Mouse (Mus musculus) ES-Bruce4 (cell line): ENCODE data around the gene Tmem126b. TPM values are rescaled to one million over a fixed set of nuclear protein-coding genes. Genes with fewer than 3 reads are reported as not detected.

Experiments
- H3K27ac ChIP-seq: 2 replicates; pipeline ENCODE4 v1.5.1; 2012; ENCODE audit warnings: low read length, inconsistent platforms; ENCODE audit not compliant: insufficient read depth
- H3K27me3 ChIP-seq: 2 replicates; pipeline ENCODE4 v1.6.1; 2012; ENCODE audit warnings: mild to moderate bottlenecking, low read length, inconsistent platforms; ENCODE audit not compliant: control insufficient read depth, poor library complexity, insufficient read depth, severe bottlenecking
- H3K36me3 ChIP-seq: 2 replicates; pipeline ENCODE4 v1.6.1; 2012; ENCODE audit warnings: inconsistent platforms, mild to moderate bottlenecking, low read length, moderate library complexity; ENCODE audit not compliant: control insufficient read depth, poor library complexity, insufficient read depth, severe bottlenecking
- H3K4me1 ChIP-seq: one replicate; pipeline ENCODE4 v1.8.1; 2011; ENCODE audit warnings: low read length; ENCODE audit not compliant: control insufficient read depth, insufficient read depth
- H3K4me3 ChIP-seq: 2 replicates; pipeline ENCODE4 v1.5.1; 2011; ENCODE audit warnings: low read depth, mild to moderate bottlenecking, low read length
- H3K9ac ChIP-seq: 2 replicates; pipeline ENCODE4 v1.6.1; 2012; ENCODE audit warnings: low read depth, mild to moderate bottlenecking, inconsistent platforms; ENCODE audit not compliant: poor library complexity, severe bottlenecking
- H3K9me3 ChIP-seq: replicated peaks from 2 replicates; pipeline ENCODE4 v1.6.1; 2012; ENCODE audit warnings: mild to moderate bottlenecking, low read length, inconsistent platforms; ENCODE audit not compliant: control insufficient read depth, poor library complexity, insufficient read depth, severe bottlenecking
- CTCF ChIP-seq: IDR thresholded peaks from one replicate; pipeline ENCODE4 v1.8.1; 2011; ENCODE audit warnings: low read depth, low read length
- EP300 ChIP-seq: IDR thresholded peaks from 2 replicates; pipeline ENCODE4 v1.6.1; 2011; ENCODE audit warnings: low read depth, low read length; ENCODE audit not compliant: insufficient read depth
- POLR2A ChIP-seq: IDR thresholded peaks from one replicate; pipeline ENCODE4 v1.8.1; 2011; ENCODE audit warnings: low read length; ENCODE audit not compliant: insufficient read depth
- polyA plus RNA-seq: library from polyadenylated mRNA; stranded (reverse); fragments of >200 nt; gene quantifications from 2 replicates; pipeline ENCODE4 v1.2.4, GENCODE M21; 2011; ENCODE audit warnings: low read depth; ENCODE audit not compliant: missing spikeins, insufficient read depth, insufficient read length

Tmem126b gene
- polyA plus RNA-seq, 1 experiment = 15.1 TPM

DNA sequence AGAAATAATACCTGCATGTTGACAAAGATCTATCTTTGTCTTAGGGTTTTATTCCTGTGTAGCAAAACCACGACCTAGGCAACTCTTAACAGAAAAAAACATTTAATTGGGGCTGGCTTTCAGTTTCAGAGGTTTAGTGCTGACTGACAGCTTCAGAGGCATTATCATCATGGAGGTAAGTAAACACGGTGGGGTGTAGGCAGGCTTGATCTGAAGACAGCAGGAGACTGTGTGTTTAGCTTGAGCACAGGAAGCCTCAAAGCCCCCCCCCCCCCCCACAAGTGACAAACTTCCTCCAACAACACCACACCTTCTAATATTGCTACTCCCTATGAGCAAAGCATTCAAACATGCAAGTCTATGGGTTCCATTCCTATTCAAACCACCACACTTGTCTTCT is 2.3 kb downstream of the Tmem126b start:
- no peaks in the 10 kb centered on the region for H3K4me1 ChIP-seq
- H3K9ac ChIP-seq = no peak overlapping the region
- H3K9me3 ChIP-seq = no peaks in the 10 kb centered on the region
- no peak for TF ChIP-seq CTCF
- no peak for TF ChIP-seq EP300
- TF ChIP-seq POLR2A = no peak
- H3K27me3 ChIP-seq = 0 out of 2 replicates have a peak, but pooled peaks cover 1% of the 10 kb centered on the region
- no peak overlapping the region for H3K27ac ChIP-seq
- H3K4me3 ChIP-seq = no peak overlapping the region
- peaks cover 2% of the 10 kb centered on the region; the same call in 1 of the 2 replicates for H3K36me3 ChIP-seq

DNA sequence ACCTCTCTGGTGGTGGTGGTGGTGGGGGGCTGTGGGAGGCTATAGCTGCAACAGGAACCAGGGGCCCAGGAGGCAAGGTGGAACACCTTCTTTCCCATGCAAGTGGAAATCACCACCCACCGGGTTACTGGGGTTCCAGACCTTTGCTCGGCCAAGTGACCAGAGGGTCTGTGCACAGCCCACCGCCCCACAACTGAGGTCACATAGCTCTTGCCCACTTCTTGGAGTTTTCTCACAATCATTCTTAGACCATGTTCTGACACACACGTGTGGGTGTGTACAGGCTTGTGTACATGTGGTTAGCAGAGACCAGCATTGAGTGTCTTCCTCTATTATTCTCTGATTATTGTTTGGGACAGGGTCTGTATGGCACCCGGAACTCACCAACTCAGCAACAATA is 14.4 kb downstream of the Tmem126b start:
- H3K36me3 ChIP-seq = no peaks in the 10 kb centered on the region
- H3K27ac ChIP-seq = no peak overlapping the region
- H3K4me3 ChIP-seq = no peak overlapping the region
- H3K27me3 ChIP-seq = no peaks in the 10 kb centered on the region
- TF ChIP-seq EP300 (no peak), CTCF (no peak), POLR2A (no peak)
- H3K4me1 ChIP-seq = no peaks in the 10 kb centered on the region
- H3K9me3 ChIP-seq = no peaks in the 10 kb centered on the region
- no peak overlapping the region for H3K9ac ChIP-seq

DNA sequence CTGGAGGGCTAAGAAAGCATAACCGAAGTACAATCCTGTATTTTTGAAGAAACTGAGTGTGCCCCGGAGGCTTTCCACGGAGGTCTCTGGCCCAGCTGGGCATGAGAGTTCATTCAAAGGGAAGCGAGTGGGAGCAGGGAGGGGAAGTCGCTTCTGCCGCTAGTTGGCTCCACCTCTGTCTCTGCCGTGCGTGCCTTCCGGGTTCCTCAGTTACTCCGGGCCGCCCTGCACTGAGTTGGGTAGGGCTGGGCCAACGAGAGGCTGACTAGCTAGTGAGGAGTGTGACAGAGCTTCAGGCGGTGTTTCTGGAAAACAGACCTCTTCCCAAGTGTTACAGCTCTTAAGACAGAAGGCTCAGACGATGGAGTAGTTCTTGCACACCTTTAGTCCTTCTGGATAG is 14.9 kb downstream of the Tmem126b start:
- no peak overlapping the region for H3K27ac ChIP-seq
- H3K9me3 ChIP-seq = no peaks in the 10 kb centered on the region
- no peaks in the 10 kb centered on the region for H3K4me1 ChIP-seq
- H3K9ac ChIP-seq = no peak overlapping the region
- TF ChIP-seq EP300 = no peak
- TF ChIP-seq CTCF = peak; percentile 48
- TF ChIP-seq POLR2A = no peak
- H3K27me3 ChIP-seq = no peaks in the 10 kb centered on the region
- no peak overlapping the region for H3K4me3 ChIP-seq
- no peaks in the 10 kb centered on the region for H3K36me3 ChIP-seq

DNA sequence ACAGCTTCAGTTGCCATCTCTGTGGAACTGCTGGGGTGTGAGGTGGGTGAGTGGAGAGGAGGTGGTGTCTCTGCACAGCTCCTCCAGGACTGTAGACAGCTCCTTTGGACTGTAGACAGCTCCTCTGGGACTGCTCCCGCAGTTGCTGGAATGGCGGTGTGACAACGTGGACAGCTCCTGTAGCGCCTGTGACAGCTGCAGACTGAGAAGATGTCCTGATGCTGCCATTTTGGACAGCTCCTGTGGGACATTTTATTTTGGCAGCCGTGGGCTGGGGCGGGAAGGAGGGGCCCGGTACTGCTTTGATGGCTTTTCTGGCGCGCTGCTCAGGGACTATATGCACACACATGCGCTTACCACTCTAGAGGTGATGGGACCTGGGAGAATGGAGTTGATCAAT is 15.5 kb downstream of the Tmem126b start:
- TF ChIP-seq EP300 (no peak), CTCF (no peak), POLR2A (no peak)

DNA sequence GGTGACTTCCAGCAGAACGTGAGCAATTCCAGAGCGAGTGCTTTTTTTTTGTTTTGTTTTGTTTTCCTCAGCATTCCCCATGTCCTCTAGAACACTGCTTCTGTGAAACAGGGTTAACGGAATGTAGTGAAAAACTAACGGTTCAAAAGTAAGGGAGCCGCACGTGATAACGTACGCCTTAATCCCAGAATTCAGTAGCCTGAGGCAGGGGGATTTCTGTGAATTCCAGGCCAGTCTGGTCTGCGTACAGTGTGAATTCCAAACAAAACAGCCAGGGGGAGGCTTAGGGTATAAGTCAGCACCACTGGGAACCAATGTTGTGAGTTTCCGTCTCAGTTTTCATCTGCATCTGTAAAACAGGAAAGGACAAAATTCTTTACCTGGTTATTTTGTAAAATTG is 18.3 kb downstream of the Tmem126b start:
- Histone ChIP-seq H3K4me3 (peak overlapping the region; percentile 72), H3K36me3 (peaks cover 6% of the 10 kb centered on the region), H3K27me3 (no peaks in the 10 kb centered on the region), H3K9me3 (no peaks in the 10 kb centered on the region), H3K4me1 (no peaks in the 10 kb centered on the region), H3K9ac (peak overlapping the region; percentile 76), H3K27ac (no peak overlapping the region)
- no peak for TF ChIP-seq CTCF
- no peak for TF ChIP-seq EP300
- TF ChIP-seq POLR2A = no peak

More for the DNA sequence above, 15.5 kb downstream of the Tmem126b start:
- Histone ChIP-seq H3K27ac (no peak overlapping the region), H3K9ac (no peak overlapping the region), H3K4me1 (no peaks in the 10 kb centered on the region), H3K36me3 (no peaks in the 10 kb centered on the region), H3K4me3 (no peak overlapping the region), H3K9me3 (no peaks in the 10 kb centered on the region), H3K27me3 (no peaks in the 10 kb centered on the region)

DNA sequence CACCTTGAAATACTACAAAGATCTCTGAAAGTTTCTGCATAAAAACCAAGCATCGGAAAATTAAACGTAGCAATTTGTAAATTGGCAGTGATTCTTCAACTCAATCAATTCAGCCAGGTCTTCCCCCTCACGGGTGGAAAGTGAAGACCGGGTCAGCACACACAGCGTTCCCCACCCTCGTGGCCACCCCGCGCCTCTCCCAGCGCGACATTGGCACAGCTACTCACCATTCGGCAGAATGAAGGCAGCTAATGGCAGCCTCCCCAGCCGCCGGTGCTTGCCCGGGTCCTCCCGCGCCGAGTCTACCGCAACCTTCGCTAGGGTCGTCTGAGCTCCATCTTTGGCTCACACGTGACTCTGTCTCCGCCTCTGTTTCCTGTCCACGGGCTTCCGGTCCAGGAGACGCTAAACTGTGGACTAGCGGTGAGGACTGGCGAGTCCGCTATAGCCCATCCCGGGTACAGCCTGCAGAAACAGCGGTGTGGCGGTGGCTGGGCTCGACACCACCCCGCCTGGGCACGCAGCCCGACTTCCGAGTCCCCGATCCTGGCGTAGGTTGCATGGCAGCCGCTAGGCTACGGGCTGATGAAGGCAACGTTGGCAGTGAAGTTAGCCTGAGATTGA is 18.8 kb downstream of the Tmem126b start, which contains the start of gene Tmem126a:
Tmem126a (minus strand) TSS at position 385 of the 624 bp plus-strand sequence.
- peaks cover 6% of the 10 kb centered on the region for H3K36me3 ChIP-seq
- no peaks in the 10 kb centered on the region for H3K4me1 ChIP-seq
- peak within 1 kb of the TSS; percentile 76 for H3K9ac ChIP-seq
- H3K27me3 ChIP-seq = no peaks in the 10 kb centered on the region
- no peak within 1 kb of the TSS for H3K27ac ChIP-seq
- H3K4me3 ChIP-seq = peak within 1 kb of the TSS; percentile 72
- TF ChIP-seq POLR2A = peak; percentile 46
- TF ChIP-seq EP300 = peak; percentile 50; the same call in 1 of the 2 replicates
- no peak for TF ChIP-seq CTCF
- no peaks in the 10 kb centered on the region for H3K9me3 ChIP-seq
